Mouse (Mus musculus): ENCODE data around the gene Frs2. TPM values are rescaled to one million over a fixed set of nuclear protein-coding genes. Genes with fewer than 3 reads are reported as not detected.

Gene Frs2
- total and polyA plus RNA-seq, 2 experiments from 2014 or later = 17.2 to 28.7 TPM

GRCm38 (mm10) chr10:117096096-117096495 is 52.2 kb downstream of the Frs2 start:
- no peak overlapping the region for H3K4me2 ChIP-seq (ENCODE audit: low read depth)
- WGBS = 89% methylated on average over 6 of the region's 6 CpGs
- H3K27me3 ChIP-seq (ENCODE audit: insufficient read depth, low read length) = no peaks in the 10 kb centered on the region
- no peak overlapping the region for H3K27ac ChIP-seq (ENCODE audit: low read depth, low read length)
- TF ChIP-seq CTCF (IDR thresholded peaks at IDR 0.05; ENCODE audit: low read depth) = no peak
- DNase-seq (no peak), ATAC-seq (no peak)
- no peak overlapping the region for H3K4me3 ChIP-seq (ENCODE audit: low read depth, low read length)
- no peaks in the 10 kb centered on the region for H3K36me3 ChIP-seq (ENCODE audit: insufficient read depth)
- H3K4me1 ChIP-seq (ENCODE audit: insufficient read depth) = 0 out of 2 replicates have a peak, but pooled peaks cover 4% of the 10 kb centered on the region
- H3K9me3 ChIP-seq (ENCODE audit: low read length) = no peaks in the 10 kb centered on the region
- H3K9ac ChIP-seq = no peak overlapping the region

DNA sequence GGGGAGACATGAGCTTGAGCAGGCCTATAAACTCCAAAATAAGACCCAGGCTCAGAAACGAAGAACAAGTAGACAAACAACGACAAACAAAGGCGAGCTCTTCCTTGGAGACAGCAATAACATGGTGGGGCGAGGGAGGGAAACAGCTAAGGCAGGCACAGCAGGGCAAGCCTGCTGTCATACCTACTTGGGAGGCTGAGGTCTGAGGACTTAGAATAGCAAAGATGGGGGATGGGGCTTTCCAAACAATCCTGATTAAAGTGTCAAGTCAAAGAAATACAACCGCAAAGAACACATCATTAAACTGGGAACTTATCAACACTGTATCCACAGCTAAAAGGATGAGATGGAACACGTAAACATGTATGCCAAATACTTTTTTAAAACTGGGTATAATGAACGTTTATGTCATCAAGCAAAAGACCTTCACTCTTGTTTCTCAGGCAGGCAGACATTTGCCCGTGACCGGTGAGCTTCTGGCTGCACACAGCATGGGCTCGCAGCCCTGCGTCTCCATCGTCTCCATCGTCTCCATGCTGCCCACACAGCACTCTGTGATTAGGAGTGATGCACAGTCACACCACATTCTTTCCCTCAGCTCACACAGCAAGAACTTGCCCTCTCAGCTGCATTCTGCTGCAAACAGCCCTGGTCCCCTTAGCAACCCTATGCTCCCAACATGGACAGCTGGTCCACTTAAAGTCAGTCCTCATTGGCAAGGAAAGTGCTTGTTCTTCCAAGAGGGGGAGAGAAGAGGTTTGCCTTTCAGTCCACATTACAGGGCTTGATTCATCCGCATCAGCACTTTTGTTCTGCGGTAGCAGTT is 53.6 kb downstream of the Frs2 start:
- TF ChIP-seq CTCF (IDR thresholded peaks at IDR 0.05; ENCODE audit: low read depth) = no peak
- DNase-seq (peak; percentile 57), ATAC-seq (peak; percentile 96)
- Histone ChIP-seq H3K9me3 (ENCODE audit: low read length) (no peaks in the 10 kb centered on the region), H3K4me1 (ENCODE audit: insufficient read depth) (0 out of 2 replicates have a peak, but pooled peaks cover 4% of the 10 kb centered on the region), H3K27me3 (ENCODE audit: insufficient read depth, low read length) (no peaks in the 10 kb centered on the region), H3K4me2 (ENCODE audit: low read depth) (no peak overlapping the region), H3K27ac (ENCODE audit: low read depth, low read length) (peak overlapping the region; percentile 35; the same call in 1 of the 2 replicates), H3K9ac (no peak overlapping the region), H3K36me3 (ENCODE audit: insufficient read depth) (no peaks in the 10 kb centered on the region), H3K4me3 (ENCODE audit: low read depth, low read length) (no peak overlapping the region)
- 43% methylated on average over 15 of the region's 15 CpGs for WGBS

DNA sequence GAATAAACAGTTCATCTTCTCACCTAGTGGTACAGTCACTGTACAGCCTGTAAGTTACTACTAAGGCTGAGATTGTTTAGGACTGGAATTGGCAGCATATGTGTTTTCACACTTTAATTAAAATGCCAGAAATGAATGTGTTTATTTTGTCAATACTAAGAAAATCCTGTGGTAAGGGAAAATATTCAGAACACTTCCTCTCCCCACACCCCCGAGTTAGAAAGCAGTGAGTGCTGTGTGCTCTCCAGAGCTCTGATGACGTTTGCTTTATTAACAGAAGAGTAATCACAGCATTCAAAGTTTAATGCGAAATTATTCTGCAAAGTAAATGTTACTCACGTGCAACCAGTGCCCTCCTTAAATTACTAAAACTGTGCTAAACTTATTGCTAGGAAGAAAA is 58.7 kb downstream of the Frs2 start:
- TF ChIP-seq CTCF (IDR thresholded peaks at IDR 0.05; ENCODE audit: low read depth) = no peak
- Histone ChIP-seq H3K27me3 (ENCODE audit: insufficient read depth, low read length) (no peaks in the 10 kb centered on the region), H3K4me1 (ENCODE audit: insufficient read depth) (0 out of 2 replicates have a peak, but pooled peaks cover 4% of the 10 kb centered on the region), H3K4me3 (ENCODE audit: low read depth, low read length) (no peak overlapping the region), H3K36me3 (ENCODE audit: insufficient read depth) (peaks cover 2% of the 10 kb centered on the region; the same call in 1 of the 2 replicates), H3K4me2 (ENCODE audit: low read depth) (no peak overlapping the region), H3K9me3 (ENCODE audit: low read length) (no peaks in the 10 kb centered on the region), H3K9ac (no peak overlapping the region), H3K27ac (ENCODE audit: low read depth, low read length) (no peak overlapping the region)
- ATAC-seq = no peak
- WGBS = 64% methylated on average over 4 of the region's 4 CpGs
- DNase-seq = no peak

DNA sequence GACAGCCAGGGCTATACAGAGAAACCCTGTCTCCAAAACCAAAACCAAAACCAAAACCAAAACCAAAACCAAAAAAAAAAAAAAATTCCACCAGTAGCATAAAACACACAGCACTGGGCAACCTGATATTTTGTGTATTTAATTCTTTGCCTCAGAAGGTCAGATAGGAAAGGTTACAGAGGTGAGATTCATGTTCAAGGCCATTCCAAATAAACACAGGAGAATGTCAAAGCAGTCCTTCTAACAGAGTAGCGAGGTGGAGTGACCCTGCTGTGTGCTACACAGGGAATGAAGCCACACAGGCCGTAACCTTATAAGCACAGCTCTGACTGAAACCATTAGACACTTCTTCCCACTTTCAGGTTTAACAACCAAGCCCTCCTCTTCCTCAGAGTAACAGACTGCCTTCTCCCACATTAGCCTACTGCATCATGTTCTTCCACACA is 66.4 kb downstream of the Frs2 start:
- no peak for TF ChIP-seq CTCF (IDR thresholded peaks at IDR 0.05; ENCODE audit: low read depth)
- WGBS = 74% methylated on average over 2 of the region's 2 CpGs
- Histone ChIP-seq H3K4me1 (ENCODE audit: insufficient read depth) (no peaks in the 10 kb centered on the region), H3K9ac (no peak overlapping the region), H3K9me3 (ENCODE audit: low read length) (no peaks in the 10 kb centered on the region), H3K4me3 (ENCODE audit: low read depth, low read length) (no peak overlapping the region), H3K27ac (ENCODE audit: low read depth, low read length) (no peak overlapping the region), H3K27me3 (ENCODE audit: insufficient read depth, low read length) (no peaks in the 10 kb centered on the region), H3K4me2 (ENCODE audit: low read depth) (no peak overlapping the region), H3K36me3 (ENCODE audit: insufficient read depth) (peaks cover 45% of the 10 kb centered on the region)
- DNase-seq (no peak), ATAC-seq (no peak)

DNA sequence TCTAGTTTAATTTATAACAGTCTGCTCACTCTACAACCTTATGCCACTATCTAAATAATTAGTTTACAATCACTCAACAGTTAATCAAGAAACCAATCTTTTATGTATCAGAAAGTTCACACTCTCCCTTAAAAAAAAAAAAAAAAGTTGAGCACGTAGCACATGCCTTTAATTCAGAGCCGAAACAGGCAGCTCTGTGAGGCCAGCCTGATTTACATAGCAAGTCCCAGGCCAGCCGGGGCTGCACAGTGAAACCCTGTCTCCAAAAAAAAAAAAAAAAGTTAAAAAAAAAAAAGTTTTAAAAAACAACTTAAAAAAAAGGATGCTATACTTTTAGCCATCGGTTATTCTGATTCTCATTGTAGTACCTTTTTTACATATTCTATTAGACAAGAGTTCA is 67.0 kb downstream of the Frs2 start:
- 68% methylated on average over 4 of the region's 4 CpGs for WGBS
- no peak for DNase-seq
- TF ChIP-seq CTCF (IDR thresholded peaks at IDR 0.05; ENCODE audit: low read depth) = no peak

DNA sequence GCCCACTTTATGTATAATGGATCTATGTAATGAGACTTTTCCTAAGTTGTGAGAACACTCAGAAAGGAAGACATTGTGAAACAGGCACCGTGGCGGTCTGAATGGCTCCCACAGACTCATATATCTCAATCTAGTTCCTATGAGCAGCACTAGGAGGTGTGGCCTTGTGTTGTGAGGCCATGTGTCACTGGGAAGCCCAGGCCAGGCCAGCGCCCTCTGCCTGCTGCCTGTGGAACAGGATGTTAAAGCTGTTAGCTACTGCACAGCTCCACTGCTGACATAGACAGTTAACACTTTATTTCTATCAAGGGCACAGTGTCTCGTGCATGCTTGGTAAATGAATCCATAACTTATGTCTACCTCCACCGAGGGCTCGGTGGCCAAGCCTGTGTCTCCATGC is 70.0 kb downstream of the Frs2 start:
- 81% methylated on average over 6 of the region's 6 CpGs for WGBS
- ATAC-seq = peak; percentile 73
- peak; percentile 53 for TF ChIP-seq CTCF (IDR thresholded peaks at IDR 0.05; ENCODE audit: low read depth)
- Histone ChIP-seq H3K4me2 (ENCODE audit: low read depth) (no peak overlapping the region), H3K36me3 (ENCODE audit: insufficient read depth) (peaks cover 57% of the 10 kb centered on the region), H3K4me1 (ENCODE audit: insufficient read depth) (no peaks in the 10 kb centered on the region), H3K9ac (no peak overlapping the region), H3K4me3 (ENCODE audit: low read depth, low read length) (no peak overlapping the region), H3K27me3 (ENCODE audit: insufficient read depth, low read length) (no peaks in the 10 kb centered on the region), H3K27ac (ENCODE audit: low read depth, low read length) (no peak overlapping the region), H3K9me3 (ENCODE audit: low read length) (no peaks in the 10 kb centered on the region)
- no peak for DNase-seq

More for the DNA sequence above, 67.0 kb downstream of the Frs2 start:
- H3K27ac ChIP-seq (ENCODE audit: low read depth, low read length) = no peak overlapping the region
- ATAC-seq = no peak
- no peaks in the 10 kb centered on the region for H3K9me3 ChIP-seq (ENCODE audit: low read length)
- H3K9ac ChIP-seq = no peak overlapping the region
- H3K4me1 ChIP-seq (ENCODE audit: insufficient read depth) = no peaks in the 10 kb centered on the region
- peaks cover 51% of the 10 kb centered on the region for H3K36me3 ChIP-seq (ENCODE audit: insufficient read depth)
- no peak overlapping the region for H3K4me2 ChIP-seq (ENCODE audit: low read depth)
- no peaks in the 10 kb centered on the region for H3K27me3 ChIP-seq (ENCODE audit: insufficient read depth, low read length)
- no peak overlapping the region for H3K4me3 ChIP-seq (ENCODE audit: low read depth, low read length)

GRCm38 (mm10) chr10:117073176-117073575 is 75.2 kb downstream of the Frs2 start:
- Histone ChIP-seq H3K4me3 (ENCODE audit: low read depth, low read length) (no peak overlapping the region), H3K27ac (ENCODE audit: low read depth, low read length) (no peak overlapping the region), H3K9me3 (ENCODE audit: low read length) (no peaks in the 10 kb centered on the region), H3K4me1 (ENCODE audit: insufficient read depth) (no peaks in the 10 kb centered on the region), H3K9ac (no peak overlapping the region), H3K4me2 (ENCODE audit: low read depth) (no peak overlapping the region), H3K27me3 (ENCODE audit: insufficient read depth, low read length) (no peaks in the 10 kb centered on the region), H3K36me3 (ENCODE audit: insufficient read depth) (peaks cover 46% of the 10 kb centered on the region)
- TF ChIP-seq CTCF (IDR thresholded peaks at IDR 0.05; ENCODE audit: low read depth) = no peak
- 85% methylated on average over 7 of the region's 7 CpGs for WGBS
- ATAC-seq = no peak
- no peak for DNase-seq
